Mouse (Mus musculus) G1E (cell line): ENCODE measurements around the gene Olfr568. TPM values are rescaled to one million over a fixed set of nuclear protein-coding genes. Genes with fewer than 3 reads are reported as not detected.

Experiments used
- ATAC-seq: 2 replicates; pipeline ENCODE4 v1.8.0; 2016; ENCODE audit warnings: mild to moderate bottlenecking; ENCODE audit not compliant: insufficient number of reproducible peaks, poor library complexity, low FRiP score, severe bottlenecking; ENCODE audit errors: extremely low read depth
- DNase-seq: peaks from one replicate; pipeline ENCODE4 v3.0.0; 2012; ENCODE audit warnings: low spot score
- H3K27me3 ChIP-seq: 2 replicates; pipeline ENCODE4 v1.6.1; 2012; ENCODE audit warnings: mild to moderate bottlenecking, low read length, inconsistent platforms; ENCODE audit not compliant: insufficient read depth
- H3K36me3 ChIP-seq: replicated peaks from 2 replicates; pipeline ENCODE3; 2012; ENCODE audit warnings: mild to moderate bottlenecking, inconsistent platforms
- H3K4me1 ChIP-seq: 2 replicates; pipeline ENCODE4 v1.6.1; 2012; ENCODE audit warnings: low read depth, low read length, inconsistent platforms, mixed read lengths; ENCODE audit not compliant: insufficient read depth
- H3K4me3 ChIP-seq: 2 replicates; pipeline ENCODE4 v1.5.1; 2012; ENCODE audit warnings: low read depth, mild to moderate bottlenecking, inconsistent platforms, low read length, moderate library complexity, mixed read lengths
- H3K9me3 ChIP-seq: replicated peaks from 2 replicates; pipeline ENCODE4 v1.6.1; 2012; ENCODE audit warnings: inconsistent platforms
- CTCF ChIP-seq: IDR thresholded peaks from 2 replicates; pipeline ENCODE4 v1.5.1; 2012; ENCODE audit warnings: low read depth, low read length, inconsistent platforms, mixed read lengths
- GATA1 ChIP-seq: IDR thresholded peaks from 2 replicates; pipeline ENCODE4 v1.6.1; 2012; ENCODE audit warnings: borderline replicate concordance, low read length, inconsistent platforms, mixed read lengths
- GATA2 ChIP-seq: IDR thresholded peaks from 2 replicates; pipeline ENCODE4 v1.6.1; 2012; ENCODE audit warnings: low read depth, low read length, inconsistent platforms, borderline replicate concordance
- POLR2AphosphoS5 ChIP-seq: IDR thresholded peaks from 2 replicates; pipeline ENCODE4 v1.6.1; 2012; ENCODE audit warnings: low read depth, low read length, inconsistent platforms; ENCODE audit not compliant: insufficient replicate concordance
- TAL1 ChIP-seq: conservative IDR thresholded peaks from 2 replicates; pipeline ENCODE4 v1.6.1; 2012; ENCODE audit warnings: low read depth, low read length, inconsistent platforms, mixed read lengths
- polyA plus RNA-seq: library from polyadenylated mRNA; stranded (reverse); fragments of >175 nt; gene quantifications from 2 replicates; pipeline ENCODE4 v1.2.3, GENCODE M21; 2012
- total RNA-seq, 2 experiments: library from RNA; stranded (forward) in 1 of 2; stranded (reverse) in 1 of 2; fragments of 200-1000 nt in 1 of 2; fragments of >200 nt in 1 of 2; fragmentation: Nextera tagmentation in 1 of 2; gene quantifications; 2 replicates each; pipeline ENCODE4 v1.2.3; 2014 to 2017

The Olfr568 gene
- total and polyA plus RNA-seq, 3 experiments, result not detected

- no peaks in the 10 kb centered on the region for H3K27me3 ChIP-seq
- TF ChIP-seq GATA1, result no peak
- no peak for TF ChIP-seq POLR2AphosphoS5
- TF ChIP-seq CTCF, result no peak
- DNase-seq, result no peak
- no peaks in the 10 kb centered on the region for H3K9me3 ChIP-seq
- ATAC-seq, result no peak
- no peaks in the 10 kb centered on the region for H3K4me1 ChIP-seq
- no peak within 1 kb of the TSS for H3K4me3 ChIP-seq
- H3K36me3 ChIP-seq, result no peaks in the 10 kb centered on the region
Observed at GRCm38 (mm10) chr7:102917032-102917875, 40.3 kb downstream of the Olfr568 start, which contains the start of gene Olfr571. TSS of gene Olfr571 (minus strand) at chr7:102917536.

DNA sequence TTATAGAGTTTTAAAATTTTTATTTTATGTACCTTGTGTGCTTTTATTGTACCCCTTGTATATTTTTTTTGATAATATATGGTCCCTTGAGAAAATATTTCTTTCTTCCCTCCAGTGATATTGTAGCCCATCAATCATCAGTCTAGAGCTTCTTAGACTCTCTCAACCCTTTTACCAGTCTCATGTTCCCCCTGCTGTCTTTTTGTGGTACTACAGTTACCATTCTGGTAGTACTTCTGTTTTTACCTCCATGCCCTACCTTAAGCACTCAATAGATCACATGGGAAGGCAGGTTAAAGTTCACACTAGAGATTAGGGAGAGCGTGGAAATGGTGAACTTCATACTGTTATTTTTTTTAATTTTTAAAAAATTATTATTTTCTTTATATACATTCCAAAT is 42.7 kb downstream of the Olfr568 start:
- Histone ChIP-seq H3K36me3 (no peaks in the 10 kb centered on the region), H3K27me3 (no peaks in the 10 kb centered on the region), H3K4me3 (no peak overlapping the region), H3K4me1 (no peaks in the 10 kb centered on the region), H3K9me3 (no peaks in the 10 kb centered on the region)
- DNase-seq, result peak; percentile 2
- ATAC-seq, result peak; percentile 57
- TF ChIP-seq GATA1 (no peak), CTCF (0 out of 2 replicates have a peak, but pooled peaks have one; percentile 19), TAL1 (no peak), GATA2 (no peak)

- ATAC-seq (no peak), DNase-seq (no peak)
- Histone ChIP-seq H3K36me3 (no peaks in the 10 kb centered on the region), H3K9me3 (no peaks in the 10 kb centered on the region), H3K27me3 (no peaks in the 10 kb centered on the region), H3K4me1 (no peaks in the 10 kb centered on the region), H3K4me3 (no peak within 1 kb of the TSS)
- no peak for TF ChIP-seq GATA1
Observed at GRCm38 (mm10) chr7:102924109-102924508, 47.2 kb downstream of the Olfr568 start, which contains the start of gene Olfr572. TSS of gene Olfr572 (plus strand) at chr7:102924409.

DNA sequence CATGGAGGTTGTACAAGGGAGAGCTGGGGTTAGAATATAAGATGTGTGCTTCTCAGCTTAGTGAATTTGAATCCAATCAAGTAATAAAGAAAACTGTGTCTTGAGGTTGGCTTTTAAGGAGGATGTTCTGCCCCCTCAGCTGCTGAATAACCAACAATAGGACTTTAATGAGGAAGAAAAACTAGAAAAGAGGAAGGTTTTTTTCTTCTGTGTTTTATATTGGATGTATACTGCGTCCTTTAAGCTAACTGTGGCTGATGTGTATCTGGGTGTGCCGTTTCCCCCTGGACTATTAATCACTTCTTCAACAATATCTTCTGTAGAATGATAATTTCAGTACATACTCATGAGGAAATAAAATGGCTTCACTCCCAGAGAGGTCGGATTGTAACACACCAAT is 50.2 kb downstream of the Olfr568 start:
- Histone ChIP-seq H3K36me3 (no peaks in the 10 kb centered on the region), H3K9me3 (no peaks in the 10 kb centered on the region), H3K4me1 (no peaks in the 10 kb centered on the region), H3K4me3 (no peak overlapping the region), H3K27me3 (no peaks in the 10 kb centered on the region)
- no peak for ATAC-seq
- TF ChIP-seq GATA2 (no peak), POLR2AphosphoS5 (no peak), CTCF (no peak), TAL1 (no peak), GATA1 (no peak)
- DNase-seq, result no peak

Other genes starting within 250 kb of the Olfr568 start
Only the 20 nearest of the 28 such genes appear.
- gene Olfr558, start 174.9 kb upstream of the Olfr568 start, total RNA-seq (2014; fragmentation: Nextera tagmentation), result not detected in 2 replicates
- gene Olfr558, start 174.9 kb upstream of the Olfr568 start, total RNA-seq (2017), result 0.11 and 0.17 TPM in 2 replicates
- not detected in 2 replicates for gene Olfr558, start 174.9 kb upstream of the Olfr568 start, polyA plus RNA-seq
- gene Olfr33, start 158.1 kb upstream of the Olfr568 start, total RNA-seq (2014; fragmentation: Nextera tagmentation), result not detected in 2 replicates
- not detected in 2 replicates for gene Olfr33, start 158.1 kb upstream of the Olfr568 start, total RNA-seq (2017)
- not detected in 2 replicates for gene Olfr33, start 158.1 kb upstream of the Olfr568 start, polyA plus RNA-seq
- gene Olfr559, start 149.6 kb upstream of the Olfr568 start, total RNA-seq (2014; fragmentation: Nextera tagmentation), result not detected in 2 replicates
- gene Olfr559, start 149.6 kb upstream of the Olfr568 start, total RNA-seq (2017), result not detected in 2 replicates
- gene Olfr559, start 149.6 kb upstream of the Olfr568 start, polyA plus RNA-seq, result not detected in 2 replicates
- gene Olfr560, start 117.8 kb upstream of the Olfr568 start, total RNA-seq (2014; fragmentation: Nextera tagmentation), result not detected in 2 replicates
- 0.12 and 0.38 TPM in 2 replicates for gene Olfr560, start 117.8 kb upstream of the Olfr568 start, total RNA-seq (2017)
- not detected in 2 replicates for gene Olfr560, start 117.8 kb upstream of the Olfr568 start, polyA plus RNA-seq
- not detected in 2 replicates for gene Olfr78, start 117.7 kb upstream of the Olfr568 start, total RNA-seq (2014; fragmentation: Nextera tagmentation)
- gene Olfr78, start 117.7 kb upstream of the Olfr568 start, total RNA-seq (2017), result 0.11 and 0.23 TPM in 2 replicates
- not detected in 2 replicates for gene Olfr78, start 117.7 kb upstream of the Olfr568 start, polyA plus RNA-seq
- not detected in 2 replicates for gene Olfr561, start 105.9 kb upstream of the Olfr568 start, total RNA-seq (2014; fragmentation: Nextera tagmentation)
- gene Olfr561, start 105.9 kb upstream of the Olfr568 start, total RNA-seq (2017), result 0.22 TPM in 1 of 2 replicates, not detected in the other
- not detected in 2 replicates for gene Olfr561, start 105.9 kb upstream of the Olfr568 start, polyA plus RNA-seq
- not detected in 2 replicates for gene Olfr564, start 73.6 kb upstream of the Olfr568 start, total RNA-seq (2014; fragmentation: Nextera tagmentation)
- gene Olfr564, start 73.6 kb upstream of the Olfr568 start, total RNA-seq (2017), result not detected in 2 replicates
- gene Olfr564, start 73.6 kb upstream of the Olfr568 start, polyA plus RNA-seq, result not detected in 2 replicates
- gene Olfr566, start 18.4 kb upstream of the Olfr568 start, total RNA-seq (2014; fragmentation: Nextera tagmentation), result not detected in 2 replicates
- gene Olfr566, start 18.4 kb upstream of the Olfr568 start, total RNA-seq (2017), result 0.06 and 0.16 TPM in 2 replicates
- gene Olfr566, start 18.4 kb upstream of the Olfr568 start, polyA plus RNA-seq, result not detected in 2 replicates
- not detected in 2 replicates for gene Olfr569, start 13.8 kb downstream of the Olfr568 start, total RNA-seq (2014; fragmentation: Nextera tagmentation)
- gene Olfr569, start 13.8 kb downstream of the Olfr568 start, total RNA-seq (2017), result 0.06 and 0.16 TPM in 2 replicates
- not detected in 2 replicates for gene Olfr569, start 13.8 kb downstream of the Olfr568 start, polyA plus RNA-seq
- not detected in 2 replicates for gene Olfr570, start 17.5 kb downstream of the Olfr568 start, total RNA-seq (2014; fragmentation: Nextera tagmentation)
- not detected in 2 replicates for gene Olfr570, start 17.5 kb downstream of the Olfr568 start, total RNA-seq (2017)
- gene Olfr570, start 17.5 kb downstream of the Olfr568 start, polyA plus RNA-seq, result not detected in 2 replicates
- gene Olfr571, start 40.4 kb downstream of the Olfr568 start, total RNA-seq (2014; fragmentation: Nextera tagmentation), result 0.15 TPM in 1 of 2 replicates, not detected in the other
- 0.11 and 0.12 TPM in 2 replicates for gene Olfr571, start 40.4 kb downstream of the Olfr568 start, total RNA-seq (2017)
- not detected in 2 replicates for gene Olfr571, start 40.4 kb downstream of the Olfr568 start, polyA plus RNA-seq
- not detected in 2 replicates for gene Olfr572, start 47.3 kb downstream of the Olfr568 start, total RNA-seq (2014; fragmentation: Nextera tagmentation)
- gene Olfr572, start 47.3 kb downstream of the Olfr568 start, total RNA-seq (2017), result 0.22 TPM in 1 of 2 replicates, not detected in the other
- gene Olfr572, start 47.3 kb downstream of the Olfr568 start, polyA plus RNA-seq, result not detected in 2 replicates
- gene Olfr573-ps1, start 65.5 kb downstream of the Olfr568 start, total RNA-seq (2014; fragmentation: Nextera tagmentation), result not detected in 2 replicates
- gene Olfr573-ps1, start 65.5 kb downstream of the Olfr568 start, total RNA-seq (2017), result not detected in 2 replicates
- gene Olfr573-ps1, start 65.5 kb downstream of the Olfr568 start, polyA plus RNA-seq, result not detected in 2 replicates
- not detected in 2 replicates for gene Olfr574, start 71.3 kb downstream of the Olfr568 start, total RNA-seq (2014; fragmentation: Nextera tagmentation)
- 0.17 TPM in 1 of 2 replicates, not detected in the other for gene Olfr574, start 71.3 kb downstream of the Olfr568 start, total RNA-seq (2017)
- not detected in 2 replicates for gene Olfr574, start 71.3 kb downstream of the Olfr568 start, polyA plus RNA-seq
- not detected in 2 replicates for gene Olfr575, start 81.7 kb downstream of the Olfr568 start, total RNA-seq (2014; fragmentation: Nextera tagmentation)
- gene Olfr575, start 81.7 kb downstream of the Olfr568 start, total RNA-seq (2017), result 0.11 TPM in 1 of 2 replicates, not detected in the other
- gene Olfr575, start 81.7 kb downstream of the Olfr568 start, polyA plus RNA-seq, result not detected in 2 replicates
- not detected in 2 replicates for gene Olfr576, start 85.5 kb downstream of the Olfr568 start, total RNA-seq (2014; fragmentation: Nextera tagmentation)
- 0.06 TPM in 1 of 2 replicates, not detected in the other for gene Olfr576, start 85.5 kb downstream of the Olfr568 start, total RNA-seq (2017)
- not detected in 2 replicates for gene Olfr576, start 85.5 kb downstream of the Olfr568 start, polyA plus RNA-seq
- gene Olfr577, start 98.8 kb downstream of the Olfr568 start, total RNA-seq (2014; fragmentation: Nextera tagmentation), result not detected in 2 replicates
- gene Olfr577, start 98.8 kb downstream of the Olfr568 start, total RNA-seq (2017), result 0.05 TPM in 1 of 2 replicates, not detected in the other
- gene Olfr577, start 98.8 kb downstream of the Olfr568 start, polyA plus RNA-seq, result not detected in 2 replicates
- not detected in 2 replicates for gene Olfr578, start 112.2 kb downstream of the Olfr568 start, total RNA-seq (2014; fragmentation: Nextera tagmentation)
- 0.05 TPM in 1 of 2 replicates, not detected in the other for gene Olfr578, start 112.2 kb downstream of the Olfr568 start, total RNA-seq (2017)
- gene Olfr578, start 112.2 kb downstream of the Olfr568 start, polyA plus RNA-seq, result not detected in 2 replicates
- gene Olfr582, start 160.9 kb downstream of the Olfr568 start, total RNA-seq (2014; fragmentation: Nextera tagmentation), result not detected in 2 replicates
- 0.16 TPM in 1 of 2 replicates, not detected in the other for gene Olfr582, start 160.9 kb downstream of the Olfr568 start, total RNA-seq (2017)
- not detected in 2 replicates for gene Olfr582, start 160.9 kb downstream of the Olfr568 start, polyA plus RNA-seq
- gene Olfr583, start 174.2 kb downstream of the Olfr568 start, total RNA-seq (2014; fragmentation: Nextera tagmentation), result not detected in 2 replicates
- gene Olfr583, start 174.2 kb downstream of the Olfr568 start, total RNA-seq (2017), result 0.11 and 0.29 TPM in 2 replicates
- gene Olfr583, start 174.2 kb downstream of the Olfr568 start, polyA plus RNA-seq, result not detected in 2 replicates